Mouse (Mus musculus): ENCODE data around the gene Myl6.

DNA sequence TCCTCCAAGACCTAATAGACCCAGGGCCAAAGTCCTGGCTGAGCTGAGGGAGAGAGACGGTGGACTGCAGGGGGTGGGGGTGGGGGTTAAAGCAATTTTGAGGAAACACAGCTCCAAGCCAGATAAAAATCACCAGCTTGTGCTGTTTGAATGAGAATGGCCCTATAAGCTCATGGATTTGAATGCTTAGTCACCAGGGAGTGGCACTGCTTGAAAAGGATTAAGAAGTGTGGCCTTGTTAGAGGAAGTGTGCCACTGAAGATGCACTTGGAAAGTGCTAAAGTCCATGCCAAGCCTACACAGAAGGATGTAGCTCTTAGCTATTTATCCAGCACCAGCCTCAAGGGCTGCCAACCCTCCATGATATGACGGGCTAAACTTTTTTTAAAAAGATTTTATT lies 41.3 kb upstream of the Myl6 start:
- no peak for TF ChIP-seq CTCF (IDR thresholded peaks at IDR 0.05; ENCODE audit: low read depth)
- TF ChIP-seq EP300 (optimal IDR thresholded peaks at IDR 0.05) = no peak
